Mouse (Mus musculus) lung, adult 18-20 months (tissue): Measurements from ENCODE around the gene Gm2163.
"Not testable (repeated sequence)": the region's sequence is repeated elsewhere in the genome, so short reads cannot be mapped to it uniquely, and the experiment has no call there.

Experiments
- DNase-seq, 2 experiments: peaks; one replicate each; pipeline ENCODE4 v3.0.0; 2022; ENCODE audit warnings: mixed read lengths in 2 of 2

The Gm2163 gene

DNA sequence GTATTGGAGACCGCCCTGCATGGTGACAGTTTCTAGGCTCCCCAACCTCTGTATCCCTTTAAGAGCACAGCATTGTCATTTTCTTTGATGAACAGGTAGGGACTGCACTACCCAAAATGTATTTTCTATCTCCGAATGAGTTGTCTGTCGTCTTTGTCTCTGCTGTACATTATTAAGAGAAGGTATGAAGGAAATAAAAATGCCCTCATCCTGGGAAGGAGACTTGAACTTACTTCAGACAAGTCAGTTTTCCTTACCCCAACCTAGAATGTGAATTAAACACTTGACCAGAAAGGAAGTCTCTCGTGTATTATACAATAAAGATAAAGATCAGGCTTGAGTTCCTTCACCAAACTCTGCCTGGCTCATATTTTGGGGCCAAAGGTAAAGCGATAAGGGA lies at the start of gene Gm2163:
Gene Gm2163 (plus strand): TSS at position 301 of the 400 bp plus-strand sequence.
- not testable (repeated sequence) for DNase-seq

DNA sequence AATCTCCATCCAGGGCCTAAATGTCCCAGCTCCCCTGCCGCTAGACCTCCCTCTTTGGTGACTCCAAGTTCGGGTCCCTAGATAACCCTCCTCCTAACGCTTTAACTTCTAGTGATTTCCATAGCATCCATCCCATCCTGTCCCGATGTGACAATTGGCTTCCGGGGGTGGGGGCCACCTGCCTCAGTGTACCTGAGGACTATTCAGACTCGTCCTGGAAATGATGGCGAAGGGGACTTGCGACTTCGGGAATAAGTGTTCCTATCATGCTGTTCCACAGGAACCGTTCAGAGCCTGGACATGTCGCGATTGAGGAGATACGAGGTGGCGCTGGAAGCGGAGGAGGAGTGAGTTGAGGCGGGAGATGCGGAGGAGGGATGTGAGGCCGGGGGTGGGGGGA lies 27.5 kb upstream of the Gm2163 start, which contains the start of gene Gm21586:
Gene Gm21586 (plus strand): TSS at position 301 of the 400 bp plus-strand sequence.
- not testable (repeated sequence) for DNase-seq

DNA sequence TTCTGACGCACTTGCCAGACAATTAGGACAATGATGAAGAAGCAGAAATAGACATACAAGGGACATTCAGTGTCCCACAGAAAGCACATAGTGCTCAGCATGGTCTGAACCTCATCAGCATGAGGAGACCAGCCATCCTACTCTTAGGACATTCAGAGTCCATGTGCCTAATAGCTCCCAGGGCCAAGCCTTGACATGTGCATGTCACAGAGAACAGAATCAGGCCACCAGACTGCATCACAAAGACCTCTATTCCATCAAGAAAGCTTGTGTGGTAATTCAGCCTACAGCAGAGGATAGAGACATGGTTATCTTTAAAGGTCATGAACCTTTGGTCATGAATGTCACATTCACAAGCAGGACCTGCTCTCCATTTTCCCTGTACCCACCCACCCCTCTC lies 61.5 kb downstream of the Gm2163 start, which contains the start of gene Fam205a2:
Gene Fam205a2 (minus strand): TSS at position 101 of the 400 bp plus-strand sequence.
- DNase-seq: not testable (repeated sequence)

DNA sequence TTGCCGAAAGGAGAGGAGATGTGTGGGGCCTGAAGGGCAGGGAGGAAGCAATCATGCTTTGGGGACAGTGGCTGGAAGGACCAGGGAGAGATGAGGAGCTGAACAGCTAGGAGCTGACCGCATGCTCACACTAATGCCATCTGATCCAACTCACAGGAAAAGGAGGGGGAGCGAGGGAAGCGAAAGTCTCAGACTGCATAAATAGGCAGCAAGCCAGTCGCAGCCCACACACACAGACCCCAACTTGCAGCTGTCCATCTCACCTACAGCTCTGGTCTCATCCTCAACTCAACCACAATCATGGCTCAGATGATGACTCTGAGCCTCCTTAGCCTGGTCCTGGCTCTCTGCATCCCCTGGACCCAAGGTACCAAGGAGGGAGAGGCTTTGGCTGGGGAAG lies 145.3 kb downstream of the Gm2163 start, which contains the start of gene Gm10591:
Gene Gm10591 (plus strand): TSS at position 301 of the 400 bp plus-strand sequence.
- not testable (repeated sequence) for DNase-seq

DNA sequence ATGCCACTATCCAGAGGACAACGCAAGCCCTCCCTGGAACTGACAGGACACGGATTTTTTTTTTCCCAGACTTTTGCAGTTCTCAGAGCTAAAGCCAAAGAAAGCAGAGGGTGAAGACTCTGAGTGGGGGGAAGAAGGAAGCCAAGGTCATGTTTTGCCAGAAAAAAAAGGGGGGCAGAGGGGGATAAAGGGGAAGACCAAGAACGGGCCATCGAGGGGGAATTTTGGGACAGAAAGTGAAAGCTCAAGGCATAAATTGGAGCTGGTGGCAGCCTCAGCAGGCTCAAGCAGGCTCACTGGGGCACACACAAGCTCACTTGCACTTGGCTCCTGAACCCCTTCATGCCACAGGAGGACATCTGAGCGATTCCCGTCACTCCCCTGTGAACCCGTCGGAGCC lies 162.9 kb downstream of the Gm2163 start, which contains the start of gene Gm2564:
Gene Gm2564 (plus strand): TSS at position 301 of the 400 bp plus-strand sequence.
- not testable (repeated sequence) for DNase-seq
